Mouse (Mus musculus) testis, adult 2 months (tissue): ENCODE data around the gene Mreg.

Experiments used
- CTCF ChIP-seq: fragments of 200-500 bp; IDR thresholded peaks from 2 replicates; pipeline ENCODE4 v1.5.1; 2012; ENCODE audit warnings: low read depth, mild to moderate bottlenecking, inconsistent platforms, low read length, moderate library complexity; ENCODE audit not compliant: control insufficient read depth, insufficient read depth, insufficient replicate concordance
- POLR2A ChIP-seq: fragments of 200-500 bp; IDR thresholded peaks from 2 replicates; pipeline ENCODE4 v1.6.1; 2012; ENCODE audit warnings: low read depth, mild to moderate bottlenecking, inconsistent platforms, low read length, moderate library complexity; ENCODE audit not compliant: control insufficient read depth

DNA sequence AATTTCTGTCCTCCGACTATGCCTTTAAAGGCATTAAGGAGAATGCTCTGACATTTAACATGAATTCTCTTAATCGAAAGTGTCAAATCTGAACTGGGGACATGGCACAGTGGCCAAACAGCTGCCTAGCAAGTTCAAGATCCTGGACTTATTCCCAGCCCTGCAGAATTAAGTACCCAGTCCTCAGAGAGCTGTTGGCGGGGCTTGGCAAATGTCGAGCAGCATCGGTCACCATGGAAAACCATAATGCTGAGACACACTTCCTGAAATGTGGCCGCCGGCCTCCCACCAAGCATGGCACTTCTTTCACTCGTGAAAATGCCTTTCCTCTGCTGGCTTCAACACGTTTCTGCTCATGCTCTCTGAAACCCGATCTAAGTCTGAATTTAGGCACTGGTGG is 24.6 kb downstream of the Mreg start:
- TF ChIP-seq CTCF (no peak), POLR2A (no peak)
